Mouse (Mus musculus) ES-E14 (cell line): Measurements from ENCODE around the gene Wdr62. TPM values are rescaled to one million over a fixed set of nuclear protein-coding genes. Genes with fewer than 3 reads are reported as not detected.

Experiments used
- DNase-seq: peaks from one replicate; pipeline ENCODE4 v3.0.0-alpha.2; 2013; ENCODE audit warnings: low read depth, low spot score
- H3K27ac ChIP-seq: 2 replicates; pipeline ENCODE4 v1.5.1; 2012; ENCODE audit warnings: low read depth, mild to moderate bottlenecking, low read length, moderate library complexity, mixed read lengths; ENCODE audit not compliant: poor library complexity, insufficient read depth, severe bottlenecking
- H3K36me3 ChIP-seq: 2 replicates; pipeline ENCODE4 v1.6.1; 2012; ENCODE audit warnings: mild to moderate bottlenecking, low read length, moderate library complexity, mixed read lengths; ENCODE audit not compliant: control insufficient read depth, poor library complexity, insufficient read depth, severe bottlenecking
- H3K4me1 ChIP-seq, 2 experiments: fragments of 150-350 bp in 1 of 2; sonication (generic) in 1 of 2; 2 replicates each; pipeline ENCODE4 v1.6.1; 2012; ENCODE audit warnings: low read length in 2 of 2, mild to moderate bottlenecking in 1 of 2, mixed read lengths in 1 of 2; ENCODE audit not compliant: control insufficient read depth in 2 of 2, insufficient read depth in 2 of 2, poor library complexity in 1 of 2
- H3K4me3 ChIP-seq, 2 experiments: fragments of 150-350 bp in 1 of 2; sonication (generic) in 1 of 2; 2 replicates each; pipeline ENCODE4 v1.5.1; 2012; ENCODE audit warnings: low read length in 2 of 2, low read depth in 1 of 2, mild to moderate bottlenecking in 1 of 2, mixed read lengths in 1 of 2; ENCODE audit not compliant: insufficient read depth in 1 of 2, poor library complexity in 1 of 2, severe bottlenecking in 1 of 2
- H3K9ac ChIP-seq: 2 replicates; pipeline ENCODE4 v1.6.1; 2012; ENCODE audit warnings: low read depth, mild to moderate bottlenecking, low read length, mixed read lengths; ENCODE audit not compliant: poor library complexity, insufficient read depth, severe bottlenecking
- H3K9me3 ChIP-seq: fragments of 150-350 bp; sonication (generic); 2 replicates; pipeline ENCODE4 v1.6.1; 2012; ENCODE audit warnings: low read depth, mild to moderate bottlenecking, low read length; ENCODE audit not compliant: control insufficient read depth, insufficient read depth
- CHD2 ChIP-seq: IDR thresholded peaks from 2 replicates; pipeline ENCODE4 v1.6.1; 2014; ENCODE audit warnings: mild to moderate bottlenecking, low read depth, low read length, inconsistent platforms
- HCFC1 ChIP-seq: IDR thresholded peaks from 2 replicates; pipeline ENCODE4 v1.6.1; 2012; ENCODE audit warnings: low read length, inconsistent platforms, borderline replicate concordance; ENCODE audit not compliant: insufficient read depth
- MAFK ChIP-seq: IDR thresholded peaks from 2 replicates; pipeline ENCODE4 v1.6.1; 2014; ENCODE audit warnings: mild to moderate bottlenecking, low read depth, low read length, inconsistent platforms; ENCODE audit not compliant: insufficient read depth
- ZC3H11A ChIP-seq: IDR thresholded peaks from 2 replicates; pipeline ENCODE4 v1.6.1; 2012; ENCODE audit warnings: low read depth, mild to moderate bottlenecking, inconsistent platforms, low read length, borderline replicate concordance
- ZNF384 ChIP-seq: IDR thresholded peaks from 2 replicates; pipeline ENCODE4 v1.6.1; 2012; ENCODE audit warnings: low read depth, low read length, inconsistent platforms
- in situ Hi-C, 2 experiments: fragments of 600-800 bp; cut with MboI; formaldehyde crosslinking; loops; one replicate each; pipeline ENCODE4 v1.15.1; 2025; ENCODE audit warnings: low sequenced_read_pairs in 2 of 2, inconsistent platforms in 1 of 2; ENCODE audit not compliant: unreplicated experiment in 2 of 2
- total RNA-seq: library from RNA; depleted of rRNA; stranded (reverse); fragments of 300-350 nt; gene quantifications from 2 replicates; pipeline ENCODE4 v1.2.3, GENCODE M21; 2012

Wdr62 gene
- total RNA-seq, 1 experiment, result 21.6 TPM

GRCm38 (mm10) chr7:30231669-30232454, 48.4 kb downstream of the Wdr62 start, which contains the start of the genes Polr2i and Tbcb:
Gene Polr2i (plus strand): TSS chr7:30231948.
Gene Tbcb (minus strand): TSS chr7:30232272.
- TF ChIP-seq ZC3H11A, result no peak
- peak; percentile 76 for TF ChIP-seq HCFC1
- TF ChIP-seq ZNF384, result peak; percentile 98
- TF ChIP-seq CHD2, result peak; percentile 88
- 0 out of 2 replicates have a peak, but pooled peaks have one; percentile 16 for TF ChIP-seq MAFK
- in situ Hi-C loops, result no loop called here
- Histone ChIP-seq H3K27ac (peak within 1 kb of the TSS; percentile 95), H3K9ac (peak within 1 kb of the TSS; percentile 92), H3K4me1 (peaks cover 0 to 8% of the 10 kb centered on the region in 2 experiments; a peak in 1 of 4 replicates), H3K36me3 (peaks cover 15% of the 10 kb centered on the region; the same call in 1 of the 2 replicates), H3K9me3 (no peaks in the 10 kb centered on the region), H3K4me3 (peak within 1 kb of the TSS; percentile 81 to 89)
- peak; percentile 97 for DNase-seq

- no peak for DNase-seq
- Histone ChIP-seq H3K9ac (peak overlapping the region; percentile 74), H3K36me3 (peaks cover 18% of the 10 kb centered on the region), H3K4me3 (peak overlapping the region; percentile 81 to 89), H3K4me1 (peaks cover 0 to 8% of the 10 kb centered on the region in 2 experiments; a peak in 1 of 4 replicates), H3K9me3 (no peaks in the 10 kb centered on the region), H3K27ac (no peak overlapping the region)
- TF ChIP-seq ZNF384 (no peak), MAFK (no peak), HCFC1 (no peak), ZC3H11A (no peak), CHD2 (no peak)
- in situ Hi-C loops, result no loop called here
These were observed 48.9 kb downstream of the Wdr62 start for GRCm38 (mm10) chr7:30231328-30231668.

- Histone ChIP-seq H3K9ac (no peak overlapping the region), H3K27ac (no peak overlapping the region), H3K4me3 (no peak overlapping the region), H3K4me1 (peaks cover 0 to 4% of the 10 kb centered on the region in 2 experiments; a peak in 1 of 4 replicates), H3K9me3 (no peaks in the 10 kb centered on the region), H3K36me3 (peaks cover 22% of the 10 kb centered on the region)
- TF ChIP-seq HCFC1 (no peak), ZNF384 (no peak), MAFK (no peak)
- in situ Hi-C loops, result no loop called here
- no peak for DNase-seq
These were observed 56.0 kb downstream of the Wdr62 start for GRCm38 (mm10) chr7:30224206-30224605.

- TF ChIP-seq ZNF384 (no peak), ZC3H11A (no peak), CHD2 (no peak), MAFK (no peak), HCFC1 (no peak)
- Histone ChIP-seq H3K27ac (no peak overlapping the region), H3K4me1 (peaks cover 0 to 8% of the 10 kb centered on the region in 2 experiments; a peak in 1 of 4 replicates), H3K9me3 (no peaks in the 10 kb centered on the region), H3K4me3 (no peak overlapping the region), H3K36me3 (peaks cover 21% of the 10 kb centered on the region), H3K9ac (no peak overlapping the region)
- in situ Hi-C loops, result no loop called here
- no peak for DNase-seq
These were observed 58.0 kb downstream of the Wdr62 start for GRCm38 (mm10) chr7:30222205-30222604.
